Mouse (Mus musculus) cerebellum, postnatal 14 days (tissue): ENCODE measurements at regions not wholly inside any gene's neighbourhood (a gene's known extent, or its start where the extent isn't known, plus 50 kb on each side); places are given as distances from the start of the nearest gene placed in this dataset.

Source experiments
- DNase-seq, 2 experiments: peaks; one replicate each; pipeline ENCODE4 v3.0.0; 2021; ENCODE audit warnings: mixed read lengths in 2 of 2

GRCm38 (mm10) chr3:51033292-51033691, 191.0 kb upstream of the Noct start:
- no peak for DNase-seq

GRCm38 (mm10) chr3:51036700-51037306, 187.4 kb upstream of the Noct start:
- DNase-seq, result no peak

- DNase-seq, result peak in 1 of 2 experiments; percentile 9
These were observed 181.9 kb upstream of the Noct start for GRCm38 (mm10) chr3:51042223-51042846.

- no peak for DNase-seq
These were observed 175.5 kb upstream of the Noct start for GRCm38 (mm10) chr3:51048739-51049138.

GRCm38 (mm10) chr3:51050156-51050555, 174.1 kb upstream of the Noct start:
- no peak for DNase-seq

- no peak for DNase-seq
These were observed 169.2 kb upstream of the Noct start for GRCm38 (mm10) chr3:51055004-51055403.

GRCm38 (mm10) chr3:51064201-51064600, 160.0 kb upstream of the Noct start:
- DNase-seq, result no peak

GRCm38 (mm10) chr3:51066373-51066772, 157.9 kb upstream of the Noct start:
- no peak for DNase-seq

GRCm38 (mm10) chr3:51072417-51072816, 151.8 kb upstream of the Noct start:
- no peak for DNase-seq

- DNase-seq, result no peak
These were observed 151.1 kb upstream of the Noct start for GRCm38 (mm10) chr3:51073003-51073679.

GRCm38 (mm10) chr3:51073743-51074319, 150.4 kb upstream of the Noct start:
- DNase-seq, result no peak

GRCm38 (mm10) chr3:51075219-51075920, 148.9 kb upstream of the Noct start:
- DNase-seq, result peak; percentile 64 to 74

- no peak for DNase-seq
These were observed 145.8 kb upstream of the Noct start for GRCm38 (mm10) chr3:51078459-51078858.

GRCm38 (mm10) chr3:51080415-51080814, 143.8 kb upstream of the Noct start:
- DNase-seq, result no peak

GRCm38 (mm10) chr3:51080855-51081254, 143.4 kb upstream of the Noct start:
- DNase-seq, result no peak

GRCm38 (mm10) chr3:51082831-51083575, 141.2 kb upstream of the Noct start:
- DNase-seq, result no peak

- no peak for DNase-seq
These were observed 140.7 kb upstream of the Noct start for GRCm38 (mm10) chr3:51083583-51083982.

- DNase-seq, result no peak
These were observed 137.8 kb upstream of the Noct start for GRCm38 (mm10) chr3:51086441-51086849.

GRCm38 (mm10) chr3:51087076-51087475, 137.2 kb upstream of the Noct start:
- no peak for DNase-seq

GRCm38 (mm10) chr3:51089036-51089669, 135.1 kb upstream of the Noct start:
- no peak for DNase-seq

- no peak for DNase-seq
These were observed 132.8 kb upstream of the Noct start for GRCm38 (mm10) chr3:51091478-51091877.
